Mouse (Mus musculus) spleen, postnatal 10 days (tissue): ENCODE measurements around the gene Tesmin.

Experiments
- DNase-seq, 2 experiments: peaks; one replicate each; pipeline ENCODE4 v3.0.0; 2021 to 2022; ENCODE audit warnings: low spot score in 2 of 2

Gene Tesmin

DNA sequence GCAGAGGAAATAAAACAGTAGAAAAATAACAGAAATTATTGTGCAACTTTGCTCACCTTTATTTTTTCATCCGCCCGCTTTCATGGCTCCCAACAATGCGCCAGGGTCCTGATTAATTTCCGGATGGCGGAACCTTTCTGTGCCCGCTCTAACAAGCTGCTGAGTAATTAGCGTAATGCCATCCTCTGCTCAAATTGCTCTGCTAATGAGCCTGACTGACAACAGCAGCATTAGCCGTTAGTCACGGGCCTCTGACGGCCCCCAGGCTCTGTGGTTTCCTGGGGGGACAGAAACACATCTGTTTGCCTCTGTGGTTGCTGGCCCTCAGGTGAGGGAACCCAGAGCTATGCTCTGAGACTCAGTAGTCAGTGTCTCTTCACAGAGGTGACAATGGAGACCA lies 52.4 kb downstream of the Tesmin start:
- DNase-seq = no peak

DNA sequence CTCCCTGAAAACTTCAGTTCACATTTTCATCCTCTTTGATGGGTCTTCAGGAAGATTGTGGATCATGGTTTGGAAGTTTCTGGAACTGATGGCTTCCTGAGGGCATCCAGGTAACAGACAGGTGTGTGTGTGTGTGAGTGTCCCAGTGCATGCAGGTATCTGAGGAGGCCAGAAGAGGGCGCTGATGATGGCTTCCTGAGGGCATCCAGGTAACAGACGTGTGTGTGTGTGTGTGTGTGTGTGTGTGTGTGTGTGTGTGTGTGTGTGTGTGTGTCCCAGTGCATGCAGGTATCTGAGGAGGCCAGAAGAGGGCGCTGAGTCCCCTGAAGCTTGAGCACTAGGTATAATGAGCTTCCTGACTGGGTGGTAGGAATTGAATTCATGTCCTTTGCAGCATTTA lies 58.7 kb downstream of the Tesmin start:
- DNase-seq = no peak

DNA sequence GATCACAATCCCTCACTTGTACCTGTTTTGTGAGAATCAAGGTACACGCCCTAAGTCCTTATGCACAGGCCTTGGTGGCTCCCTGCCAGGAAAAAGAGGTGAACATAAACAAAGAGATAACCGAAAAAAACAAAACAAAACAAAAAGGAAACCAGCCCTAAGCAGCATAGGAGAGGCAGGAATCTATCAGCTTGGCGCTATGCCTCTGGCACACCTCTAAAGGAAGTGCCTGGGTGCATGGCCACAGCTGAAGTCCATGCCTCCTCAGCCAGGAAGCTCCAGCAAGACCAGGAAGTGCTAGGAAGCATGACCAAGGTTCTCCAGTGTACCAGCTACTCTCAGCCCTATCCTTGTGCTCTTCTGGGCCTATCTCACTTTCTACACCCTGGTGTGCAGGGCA lies 60.6 kb downstream of the Tesmin start:
- DNase-seq = no peak

DNA sequence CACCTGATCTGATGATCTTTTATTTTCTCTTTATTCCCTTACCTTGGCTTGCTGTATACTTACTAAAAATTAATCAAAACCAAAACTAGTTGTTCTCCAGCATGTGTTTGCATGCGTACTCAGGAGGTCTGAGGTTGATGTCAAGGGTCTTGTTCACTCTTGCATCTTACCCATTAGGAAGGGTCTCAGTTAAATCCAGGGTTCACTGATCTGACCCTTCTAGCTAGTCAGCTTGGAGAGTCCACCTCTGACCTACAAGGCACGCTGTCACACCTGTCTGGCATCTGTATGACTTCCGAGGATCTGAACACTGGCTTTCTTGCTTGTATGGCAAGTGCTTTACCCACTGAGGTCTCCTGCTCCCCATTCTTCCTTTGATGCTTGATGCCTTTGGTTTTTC lies 62.1 kb downstream of the Tesmin start:
- no peak for DNase-seq

DNA sequence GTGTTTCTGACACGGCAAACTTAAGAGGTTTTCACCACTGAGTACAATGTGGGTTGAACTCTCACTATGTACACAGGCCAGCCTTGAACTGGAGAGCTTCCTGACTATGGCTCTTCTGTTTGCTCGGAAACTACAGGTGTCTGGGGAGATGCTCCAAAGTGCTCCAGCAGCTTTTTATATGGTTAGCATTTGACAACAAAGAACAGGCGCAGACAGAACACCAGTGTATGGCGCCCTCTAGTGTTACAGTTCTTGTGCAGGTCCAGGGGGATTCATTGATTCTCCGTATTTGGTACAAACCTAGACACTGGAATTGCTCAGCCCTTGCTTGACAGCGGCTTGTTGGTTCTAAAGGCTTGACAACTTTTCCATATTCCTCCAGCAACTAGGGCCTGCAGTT lies 62.5 kb downstream of the Tesmin start:
- DNase-seq = peak; percentile 29 to 61

DNA sequence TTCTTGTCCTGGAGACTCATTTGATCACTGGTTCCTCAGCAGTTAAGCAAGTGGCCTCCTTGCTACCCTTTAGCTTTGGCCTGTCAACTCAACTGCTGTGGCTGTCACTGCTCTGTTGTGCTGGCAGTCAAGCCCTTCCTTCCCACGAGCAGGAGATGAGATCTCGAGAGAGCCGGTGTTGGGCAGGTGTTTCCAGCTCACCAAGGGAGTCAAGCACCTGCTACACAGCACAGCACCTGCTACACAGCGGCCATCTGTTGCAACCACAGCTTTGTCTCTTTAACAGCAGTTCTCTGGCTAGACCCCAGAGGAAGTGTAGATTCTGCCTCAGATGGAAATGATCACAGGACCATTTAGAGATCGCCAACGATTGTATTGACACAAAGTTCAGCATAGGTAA lies 63.0 kb downstream of the Tesmin start:
- DNase-seq = peak in 1 of 2 experiments; percentile 32
